Mouse (Mus musculus): Measurements from ENCODE around the gene Pla2g4e. TPM values are rescaled to one million over a fixed set of nuclear protein-coding genes. Genes with fewer than 3 reads are reported as not detected.

The Pla2g4e gene
- polyA plus RNA-seq, 1 experiment: not detected

DNA sequence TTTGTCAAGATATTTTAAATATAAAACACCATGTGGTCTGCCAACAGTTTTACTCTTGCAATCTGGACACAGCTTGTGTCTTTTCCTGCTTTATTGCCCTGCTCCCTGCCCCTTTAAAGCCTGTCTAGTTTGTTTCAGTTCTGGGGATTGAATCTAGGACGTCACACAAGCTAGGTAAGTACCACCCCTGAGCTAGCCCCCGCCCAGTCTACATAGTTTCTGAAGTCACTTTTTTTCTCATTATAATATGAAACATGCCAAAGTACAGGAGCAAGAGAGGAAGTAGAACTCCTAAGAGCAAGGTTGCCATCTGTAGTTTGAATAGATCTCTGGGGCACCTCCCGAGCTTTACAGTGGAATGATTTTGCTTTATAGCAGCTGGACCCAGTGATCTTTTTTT, 94.6 kb downstream of the Pla2g4e start:
- no peak for TF ChIP-seq POLR2A (IDR thresholded peaks at IDR 0.05; ENCODE audit: insufficient read depth, low read length)
- no peak for TF ChIP-seq CTCF (IDR thresholded peaks at IDR 0.05; ENCODE audit: low read depth, low read length)
- TF ChIP-seq EP300 (IDR thresholded peaks at IDR 0.05; ENCODE audit: insufficient read depth, low read depth, low read length): no peak
- H3K4me3 ChIP-seq (ENCODE audit: low read depth, low read length): no peak overlapping the region
- no peaks in the 10 kb centered on the region for H3K27me3 ChIP-seq (ENCODE audit: control insufficient read depth, insufficient read depth, low read length, poor library complexity, severe bottlenecking)
- no peak overlapping the region for H3K9ac ChIP-seq (ENCODE audit: low read depth, poor library complexity, severe bottlenecking)
- H3K27ac ChIP-seq (ENCODE audit: insufficient read depth, low read length): no peak overlapping the region
- no peaks in the 10 kb centered on the region for H3K9me3 ChIP-seq (replicated peaks; ENCODE audit: control insufficient read depth, insufficient read depth, low read length, poor library complexity, severe bottlenecking)
- no peaks in the 10 kb centered on the region for H3K36me3 ChIP-seq (ENCODE audit: control insufficient read depth, insufficient read depth, low read length, poor library complexity, severe bottlenecking)
- H3K4me1 ChIP-seq (ENCODE audit: control insufficient read depth, insufficient read depth, low read length): no peaks in the 10 kb centered on the region

- Histone ChIP-seq H3K4me3 (ENCODE audit: low read depth, low read length) (no peak overlapping the region), H3K4me1 (ENCODE audit: control insufficient read depth, insufficient read depth, low read length) (no peaks in the 10 kb centered on the region), H3K9ac (ENCODE audit: low read depth, poor library complexity, severe bottlenecking) (no peak overlapping the region), H3K27me3 (ENCODE audit: control insufficient read depth, insufficient read depth, low read length, poor library complexity, severe bottlenecking) (no peaks in the 10 kb centered on the region), H3K9me3 (replicated peaks; ENCODE audit: control insufficient read depth, insufficient read depth, low read length, poor library complexity, severe bottlenecking) (no peaks in the 10 kb centered on the region), H3K36me3 (ENCODE audit: control insufficient read depth, insufficient read depth, low read length, poor library complexity, severe bottlenecking) (no peaks in the 10 kb centered on the region), H3K27ac (ENCODE audit: insufficient read depth, low read length) (no peak overlapping the region)
- TF ChIP-seq POLR2A (IDR thresholded peaks at IDR 0.05; ENCODE audit: insufficient read depth, low read length) (no peak), CTCF (IDR thresholded peaks at IDR 0.05; ENCODE audit: low read depth, low read length) (no peak), EP300 (IDR thresholded peaks at IDR 0.05; ENCODE audit: insufficient read depth, low read depth, low read length) (no peak)
Measured at GRCm38 (mm10) chr2:120149634-120150033, 95.5 kb downstream of the Pla2g4e start.

DNA sequence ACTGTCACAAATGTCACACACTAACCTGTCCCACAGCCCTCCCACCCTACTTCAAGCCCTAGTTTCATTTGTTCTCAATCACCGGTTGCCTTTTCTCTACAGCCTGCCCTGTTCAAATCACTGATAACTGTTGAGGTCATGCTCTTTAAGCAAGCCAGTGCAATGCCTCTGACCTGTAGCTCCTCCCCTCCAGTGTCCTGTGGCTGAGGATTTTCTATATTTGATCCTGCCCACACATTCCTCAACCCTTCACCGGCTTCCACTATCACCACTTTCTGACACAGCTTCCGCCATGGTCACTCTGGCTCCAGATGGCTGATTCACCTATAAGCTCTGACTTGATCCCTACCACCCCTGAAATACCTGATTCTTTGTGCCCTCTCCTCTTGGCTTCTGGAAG, 97.1 kb downstream of the Pla2g4e start:
- no peaks in the 10 kb centered on the region for H3K27me3 ChIP-seq (ENCODE audit: control insufficient read depth, insufficient read depth, low read length, poor library complexity, severe bottlenecking)
- H3K9me3 ChIP-seq (replicated peaks; ENCODE audit: control insufficient read depth, insufficient read depth, low read length, poor library complexity, severe bottlenecking): no peaks in the 10 kb centered on the region
- no peak overlapping the region for H3K4me3 ChIP-seq (ENCODE audit: low read depth, low read length)
- no peaks in the 10 kb centered on the region for H3K4me1 ChIP-seq (ENCODE audit: control insufficient read depth, insufficient read depth, low read length)
- no peak overlapping the region for H3K9ac ChIP-seq (ENCODE audit: low read depth, poor library complexity, severe bottlenecking)
- H3K36me3 ChIP-seq (ENCODE audit: control insufficient read depth, insufficient read depth, low read length, poor library complexity, severe bottlenecking): no peaks in the 10 kb centered on the region
- no peak overlapping the region for H3K27ac ChIP-seq (ENCODE audit: insufficient read depth, low read length)
- no peak for TF ChIP-seq POLR2A (IDR thresholded peaks at IDR 0.05; ENCODE audit: insufficient read depth, low read length)
- TF ChIP-seq CTCF (IDR thresholded peaks at IDR 0.05; ENCODE audit: low read depth, low read length): no peak
- no peak for TF ChIP-seq EP300 (IDR thresholded peaks at IDR 0.05; ENCODE audit: insufficient read depth, low read depth, low read length)

DNA sequence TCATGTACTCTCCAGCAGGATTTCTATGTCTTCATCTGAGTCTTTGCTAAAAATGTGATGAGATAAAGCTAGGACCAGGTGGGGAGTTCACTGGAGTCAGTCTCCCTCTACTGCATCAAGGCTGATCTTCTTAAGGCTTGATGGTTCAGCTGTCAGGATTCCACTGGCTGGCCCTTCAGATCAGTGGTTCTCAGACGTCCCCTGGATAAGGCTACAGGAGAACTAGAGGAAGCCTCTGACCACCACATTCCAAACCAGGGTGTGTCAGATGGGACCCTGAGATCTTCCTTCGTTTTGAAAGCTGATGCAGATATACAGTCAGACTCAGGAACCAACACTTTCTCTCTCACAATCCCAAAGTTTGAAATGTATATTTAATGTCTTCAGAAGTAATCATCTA, 97.8 kb downstream of the Pla2g4e start:
- Histone ChIP-seq H3K36me3 (ENCODE audit: control insufficient read depth, insufficient read depth, low read length, poor library complexity, severe bottlenecking) (no peaks in the 10 kb centered on the region), H3K4me1 (ENCODE audit: control insufficient read depth, insufficient read depth, low read length) (no peaks in the 10 kb centered on the region), H3K4me3 (ENCODE audit: low read depth, low read length) (no peak overlapping the region), H3K27ac (ENCODE audit: insufficient read depth, low read length) (no peak overlapping the region), H3K9me3 (replicated peaks; ENCODE audit: control insufficient read depth, insufficient read depth, low read length, poor library complexity, severe bottlenecking) (no peaks in the 10 kb centered on the region), H3K9ac (ENCODE audit: low read depth, poor library complexity, severe bottlenecking) (no peak overlapping the region), H3K27me3 (ENCODE audit: control insufficient read depth, insufficient read depth, low read length, poor library complexity, severe bottlenecking) (no peaks in the 10 kb centered on the region)
- TF ChIP-seq POLR2A (IDR thresholded peaks at IDR 0.05; ENCODE audit: insufficient read depth, low read length): no peak
- TF ChIP-seq EP300 (IDR thresholded peaks at IDR 0.05; ENCODE audit: insufficient read depth, low read depth, low read length): no peak
- TF ChIP-seq CTCF (IDR thresholded peaks at IDR 0.05; ENCODE audit: low read depth, low read length): no peak

DNA sequence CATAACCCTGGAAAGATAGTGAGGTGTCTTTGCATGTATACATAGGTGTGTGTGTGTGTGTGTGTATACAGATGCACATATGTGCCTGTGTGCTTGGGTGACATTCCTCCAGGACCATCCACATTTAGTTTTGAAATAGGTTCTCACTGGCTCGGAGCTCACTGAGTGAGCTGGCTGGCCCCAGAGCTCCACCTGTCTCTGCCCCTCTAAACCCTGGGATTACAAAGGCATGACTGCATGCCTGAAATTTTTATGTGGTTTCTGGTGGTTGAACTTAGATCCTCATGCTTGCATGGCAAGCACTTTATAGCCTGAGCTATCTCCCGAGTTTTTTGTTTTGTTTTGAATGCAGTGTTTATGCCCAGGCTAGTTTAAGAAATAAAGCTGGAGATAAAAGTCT, 98.6 kb downstream of the Pla2g4e start:
- no peak for TF ChIP-seq POLR2A (IDR thresholded peaks at IDR 0.05; ENCODE audit: insufficient read depth, low read length)
- no peaks in the 10 kb centered on the region for H3K36me3 ChIP-seq (ENCODE audit: control insufficient read depth, insufficient read depth, low read length, poor library complexity, severe bottlenecking)
- H3K9ac ChIP-seq (ENCODE audit: low read depth, poor library complexity, severe bottlenecking): no peak overlapping the region
- no peak overlapping the region for H3K4me3 ChIP-seq (ENCODE audit: low read depth, low read length)
- no peak overlapping the region for H3K27ac ChIP-seq (ENCODE audit: insufficient read depth, low read length)
- no peaks in the 10 kb centered on the region for H3K4me1 ChIP-seq (ENCODE audit: control insufficient read depth, insufficient read depth, low read length)
- no peaks in the 10 kb centered on the region for H3K27me3 ChIP-seq (ENCODE audit: control insufficient read depth, insufficient read depth, low read length, poor library complexity, severe bottlenecking)
- H3K9me3 ChIP-seq (replicated peaks; ENCODE audit: control insufficient read depth, insufficient read depth, low read length, poor library complexity, severe bottlenecking): no peaks in the 10 kb centered on the region

- no peaks in the 10 kb centered on the region for H3K27me3 ChIP-seq (ENCODE audit: control insufficient read depth, insufficient read depth, low read length, poor library complexity, severe bottlenecking)
- no peak overlapping the region for H3K4me3 ChIP-seq (ENCODE audit: low read depth, low read length)
- H3K27ac ChIP-seq (ENCODE audit: insufficient read depth, low read length): no peak overlapping the region
- H3K9ac ChIP-seq (ENCODE audit: low read depth, poor library complexity, severe bottlenecking): no peak overlapping the region
- TF ChIP-seq POLR2A (IDR thresholded peaks at IDR 0.05; ENCODE audit: insufficient read depth, low read length) (no peak), CTCF (IDR thresholded peaks at IDR 0.05; ENCODE audit: low read depth, low read length) (no peak), EP300 (IDR thresholded peaks at IDR 0.05; ENCODE audit: insufficient read depth, low read depth, low read length) (no peak)
- H3K4me1 ChIP-seq (ENCODE audit: control insufficient read depth, insufficient read depth, low read length): no peaks in the 10 kb centered on the region
- no peaks in the 10 kb centered on the region for H3K9me3 ChIP-seq (replicated peaks; ENCODE audit: control insufficient read depth, insufficient read depth, low read length, poor library complexity, severe bottlenecking)
- no peaks in the 10 kb centered on the region for H3K36me3 ChIP-seq (ENCODE audit: control insufficient read depth, insufficient read depth, low read length, poor library complexity, severe bottlenecking)
Measured at GRCm38 (mm10) chr2:120144390-120144789, 100.7 kb downstream of the Pla2g4e start.

All from ES-Bruce4 (cell line).